Mouse (Mus musculus) cerebellum, adult 9-10 months (tissue): Measurements from ENCODE around the gene Moap1.
A peak's percentile ranks its signal among the peaks of the same experiment; 100 is the strongest.

Experiments
- DNase-seq: peaks from one replicate; pipeline ENCODE4 v3.0.0; 2022

Gene Moap1

DNA sequence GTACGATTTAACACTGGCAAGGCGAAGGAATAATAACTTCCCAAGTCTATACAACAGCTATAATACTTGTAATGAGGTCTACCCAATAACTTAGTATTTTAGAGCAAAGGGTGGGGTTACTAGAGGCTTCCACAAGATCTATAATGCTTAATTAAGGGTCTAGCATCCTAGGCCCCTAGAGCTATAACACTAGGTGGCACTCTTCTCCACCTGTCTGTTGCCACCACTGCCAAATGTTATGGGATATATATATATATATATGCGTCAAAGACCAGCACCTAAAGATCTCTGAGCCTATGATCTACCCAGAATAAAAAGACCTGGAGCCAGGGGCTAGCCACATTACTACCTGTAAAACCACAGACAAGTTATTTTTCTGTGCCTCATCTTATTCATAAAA, 3.2 kb downstream of the Moap1 start:
- peak; percentile 60 for DNase-seq

DNA sequence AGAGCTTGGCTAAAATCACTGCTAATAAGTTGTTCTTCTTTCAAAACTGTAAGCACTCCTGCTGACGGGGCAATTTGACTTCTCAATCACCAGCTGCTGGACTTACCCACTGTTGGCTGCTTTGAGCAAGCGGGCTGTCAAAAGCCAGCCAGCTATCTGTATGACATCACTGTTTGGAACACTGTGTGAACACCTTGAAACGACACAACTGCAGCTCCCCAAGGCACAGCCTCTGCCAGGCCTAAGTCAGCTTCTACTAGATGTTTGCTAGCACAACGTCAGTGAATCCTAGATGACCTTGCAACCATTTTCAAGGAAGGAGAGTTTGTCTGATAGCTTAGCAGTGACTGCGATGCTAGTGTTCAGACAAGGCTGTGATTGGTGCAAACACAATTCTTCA, 4.4 kb downstream of the Moap1 start:
- no peak for DNase-seq

DNA sequence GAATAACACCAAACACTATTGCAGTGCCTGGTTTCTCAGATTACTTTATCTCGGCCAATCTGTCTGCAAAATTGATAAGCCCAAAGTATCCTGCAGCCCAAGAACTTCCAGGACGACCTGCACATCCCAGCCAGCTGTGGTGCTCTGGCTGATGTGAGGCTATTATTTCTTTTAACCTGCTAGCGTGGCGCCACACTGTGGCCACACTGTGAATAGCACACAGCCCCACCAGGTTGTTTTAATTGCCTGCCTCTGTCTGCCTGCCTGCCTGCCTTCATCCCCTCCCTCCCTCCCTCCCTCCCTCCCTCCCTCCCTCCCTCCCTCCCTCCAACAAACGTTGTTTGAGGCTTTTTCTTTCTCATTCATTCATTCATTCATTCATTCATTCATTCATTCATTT, 10.1 kb downstream of the Moap1 start:
- no peak for DNase-seq

DNA sequence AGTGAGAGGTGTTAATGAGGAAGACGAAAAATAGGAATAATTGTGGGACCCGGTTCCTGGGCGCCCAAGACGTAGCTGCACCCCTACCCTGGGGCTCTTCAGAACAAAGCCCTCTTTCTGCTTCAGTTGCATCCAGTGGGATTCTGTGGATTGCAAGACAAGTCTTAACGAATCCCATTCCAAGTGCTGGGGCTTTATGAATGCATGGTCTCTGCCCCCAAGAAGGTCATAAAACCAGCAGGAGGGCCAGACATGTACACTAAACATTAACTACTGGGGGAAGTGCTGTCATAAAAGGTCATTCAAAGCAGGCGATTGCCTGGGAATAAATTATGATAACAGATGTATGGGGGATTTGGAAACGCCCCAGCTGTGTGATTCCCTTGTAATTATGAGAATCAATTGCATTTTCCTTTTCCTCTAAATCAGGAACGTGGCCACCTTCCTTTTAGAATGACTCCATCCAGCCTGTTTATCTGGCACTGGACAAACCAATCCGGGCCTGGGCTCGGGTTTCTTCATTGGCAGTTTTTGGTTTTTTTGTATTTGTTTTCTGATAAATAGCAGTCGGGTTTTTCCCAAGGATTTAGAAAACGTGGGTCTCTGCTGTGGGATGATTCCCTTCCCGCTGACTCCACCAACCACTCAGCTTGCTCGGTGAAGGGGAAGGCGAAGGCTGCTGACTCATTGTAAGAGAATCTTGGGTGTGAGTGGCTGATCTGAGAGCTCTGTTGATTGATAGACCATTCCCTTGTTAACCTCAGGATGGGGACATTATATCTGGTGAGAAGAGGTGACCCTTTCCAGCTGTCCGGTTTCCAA, 12.5 kb downstream of the Moap1 start:
- no peak for DNase-seq

DNA sequence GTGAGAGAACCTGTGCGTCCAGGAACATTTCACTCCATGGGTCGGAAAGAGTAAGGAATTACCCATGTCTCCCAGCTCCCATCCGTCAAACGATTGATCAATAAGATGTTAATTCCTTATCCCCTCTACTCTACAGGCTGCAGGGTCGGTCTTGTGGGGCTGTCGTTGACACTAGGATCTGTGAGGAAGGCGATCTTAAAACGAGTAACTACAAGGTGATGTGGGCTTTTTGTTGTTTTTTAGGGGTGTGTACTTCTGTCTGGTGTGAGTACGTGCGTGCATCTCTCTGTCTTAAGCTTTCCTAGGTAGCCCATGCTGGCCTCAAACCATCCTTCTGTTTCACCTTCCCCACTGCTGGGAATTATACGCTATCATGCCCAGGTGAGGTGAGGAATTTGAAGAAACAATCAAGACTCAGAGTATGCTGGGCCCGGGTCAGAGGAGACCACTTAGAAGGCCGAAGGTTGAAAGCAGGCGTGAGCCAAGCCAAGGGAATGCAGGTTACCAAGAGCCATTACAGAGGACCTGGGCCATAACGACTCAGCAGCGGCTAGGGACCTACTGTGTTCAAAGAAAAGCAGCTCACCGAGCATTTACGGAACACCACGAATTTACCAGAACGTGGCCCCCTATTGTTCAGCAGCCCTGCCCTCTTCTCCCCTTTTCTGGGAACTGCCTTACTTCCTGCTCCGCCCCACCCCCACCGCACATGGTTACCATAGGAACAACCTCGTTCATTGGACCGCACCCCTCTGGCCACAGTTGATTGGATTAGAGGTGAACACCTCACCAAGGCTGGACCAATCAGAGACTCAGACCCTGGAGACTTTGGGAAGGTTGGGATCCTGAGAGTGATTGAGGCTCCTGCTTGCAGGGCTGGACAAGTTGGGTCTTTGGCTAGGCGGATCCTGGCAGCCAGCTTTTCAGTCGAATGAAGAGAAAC, 13.3 kb downstream of the Moap1 start:
- peak; percentile 83 for DNase-seq

DNA sequence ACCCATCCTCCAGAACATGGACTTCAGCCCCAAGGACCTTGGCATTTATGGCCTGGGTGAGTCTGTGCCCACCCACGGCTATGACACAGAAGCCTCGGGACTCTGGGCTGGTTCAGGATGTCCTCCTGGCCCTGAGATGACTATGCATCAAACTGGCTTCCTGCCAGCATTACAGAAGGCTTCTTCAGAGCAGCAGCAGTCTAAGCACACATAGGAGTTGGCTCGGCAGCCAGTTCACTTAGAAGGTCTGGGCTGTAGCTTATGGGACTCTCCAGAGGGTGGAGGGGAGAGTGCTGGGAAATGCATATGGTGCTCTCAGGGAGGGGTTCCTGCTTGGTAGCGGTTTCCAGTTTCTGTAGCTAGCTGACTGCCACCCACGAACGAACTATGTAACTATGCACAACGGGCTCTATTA, 17.7 kb downstream of the Moap1 start:
- peak; percentile 34 for DNase-seq

DNA sequence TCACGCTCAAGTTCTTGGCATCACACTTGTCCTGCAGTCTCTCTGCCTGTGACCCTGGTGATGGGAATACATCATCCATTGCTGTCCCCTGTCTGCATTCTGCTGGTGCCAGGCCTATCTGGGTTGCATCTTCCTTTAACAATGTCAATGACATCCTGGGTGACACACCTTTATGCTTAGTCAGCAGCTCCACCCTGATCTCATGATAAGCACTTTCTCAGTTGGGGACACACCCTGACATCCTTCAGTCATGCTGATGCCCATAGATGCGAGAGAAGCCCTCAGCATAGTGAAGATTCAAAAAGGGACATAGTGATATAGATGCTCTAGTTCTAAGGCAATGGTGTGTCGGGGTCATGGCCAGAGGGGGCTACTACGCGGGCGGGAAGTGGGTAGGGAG, 18.3 kb downstream of the Moap1 start:
- no peak for DNase-seq

DNA sequence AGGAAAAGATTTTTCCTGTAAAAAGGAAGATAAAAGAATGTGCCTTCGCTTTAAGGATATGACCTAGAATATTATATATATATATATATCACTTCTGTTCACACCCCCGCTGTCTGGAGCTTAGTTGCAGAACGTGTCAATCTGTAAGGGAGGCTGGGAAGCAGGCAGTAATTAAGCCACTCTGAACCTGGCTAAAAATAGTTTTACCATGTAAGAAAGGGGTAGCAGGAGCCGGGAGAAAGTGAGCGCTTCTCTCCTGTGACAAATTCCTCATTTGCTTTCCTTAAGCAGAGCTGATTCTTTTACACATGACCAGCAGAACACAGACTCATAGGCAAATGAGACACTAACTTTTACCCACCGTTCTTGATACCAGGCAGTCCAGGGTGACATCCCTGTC, 19.6 kb downstream of the Moap1 start:
- no peak for DNase-seq

DNA sequence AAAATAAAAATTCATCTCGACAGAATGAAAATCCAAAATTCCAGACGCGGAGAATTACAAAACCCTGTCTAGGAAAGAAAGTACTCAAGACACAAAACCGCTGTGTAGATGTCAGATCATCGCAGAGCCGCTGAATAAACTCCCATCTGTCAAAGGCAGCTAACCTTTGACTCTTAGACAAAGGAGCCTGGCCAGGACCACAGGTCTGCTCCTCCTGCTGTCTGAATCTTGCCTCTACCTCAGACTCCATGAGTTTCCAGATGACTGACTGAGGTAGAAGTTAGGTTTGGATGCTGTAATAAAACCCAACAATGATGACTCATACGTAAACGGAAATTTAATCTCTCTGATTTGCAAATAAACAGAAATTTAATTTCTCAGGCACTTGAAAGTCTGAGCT, 20.5 kb downstream of the Moap1 start:
- DNase-seq: no peak

DNA sequence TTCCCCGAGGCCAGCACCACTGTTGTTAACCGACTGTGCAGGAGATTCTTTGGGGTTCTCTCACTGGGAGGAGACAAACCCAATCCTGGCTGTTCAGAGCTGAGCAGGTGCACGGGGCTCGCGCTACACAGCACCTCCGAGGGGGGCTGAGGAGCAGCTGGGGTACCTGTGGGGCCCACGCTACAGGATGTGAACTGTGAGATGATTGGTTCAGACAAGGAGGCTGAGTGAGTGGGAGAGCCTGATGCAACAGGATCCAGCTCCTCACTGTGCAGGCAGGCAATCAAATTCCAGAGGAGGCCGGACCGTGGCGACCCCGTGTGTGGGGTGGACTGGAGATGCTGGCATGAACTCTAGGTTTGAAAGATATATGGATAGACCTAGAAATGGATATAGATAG, 21.0 kb downstream of the Moap1 start:
- no peak for DNase-seq

DNA sequence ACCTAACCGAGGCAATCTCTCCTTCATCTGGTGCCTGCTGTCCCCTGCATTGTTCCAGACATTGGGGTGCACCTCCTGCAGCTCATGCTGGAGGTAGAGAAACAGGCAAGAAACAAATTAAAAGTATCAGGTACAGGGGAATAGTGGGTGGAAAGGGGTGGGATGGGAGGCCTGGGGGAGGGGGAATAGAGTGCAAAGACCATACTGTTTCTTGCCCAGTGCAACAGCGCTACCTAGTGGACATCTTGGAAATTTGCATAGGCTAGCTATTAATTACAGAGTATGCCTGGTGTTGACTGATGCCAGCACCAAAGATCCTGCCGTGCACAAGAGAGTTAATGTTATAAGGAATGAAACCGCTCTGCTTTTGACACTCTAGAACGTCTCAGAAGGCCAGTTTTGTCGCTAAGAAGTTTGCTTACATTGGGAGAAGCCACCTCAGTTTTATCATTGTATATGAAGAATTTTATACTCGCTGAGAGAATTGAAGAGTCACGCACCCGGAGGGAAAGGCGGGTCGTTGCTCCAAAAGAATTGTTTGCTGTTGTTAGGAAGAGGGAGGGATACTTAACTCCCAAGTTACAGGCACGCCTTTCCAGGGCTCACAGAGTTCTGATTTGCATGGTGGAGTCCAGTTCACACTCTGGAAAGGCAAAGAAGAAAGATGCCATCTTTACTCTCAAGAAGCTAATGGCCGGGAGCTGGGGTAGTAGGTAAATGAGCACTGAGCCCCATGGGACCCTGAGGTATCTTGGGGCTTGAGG, 23.7 kb downstream of the Moap1 start:
- DNase-seq: peak; percentile 70

DNA sequence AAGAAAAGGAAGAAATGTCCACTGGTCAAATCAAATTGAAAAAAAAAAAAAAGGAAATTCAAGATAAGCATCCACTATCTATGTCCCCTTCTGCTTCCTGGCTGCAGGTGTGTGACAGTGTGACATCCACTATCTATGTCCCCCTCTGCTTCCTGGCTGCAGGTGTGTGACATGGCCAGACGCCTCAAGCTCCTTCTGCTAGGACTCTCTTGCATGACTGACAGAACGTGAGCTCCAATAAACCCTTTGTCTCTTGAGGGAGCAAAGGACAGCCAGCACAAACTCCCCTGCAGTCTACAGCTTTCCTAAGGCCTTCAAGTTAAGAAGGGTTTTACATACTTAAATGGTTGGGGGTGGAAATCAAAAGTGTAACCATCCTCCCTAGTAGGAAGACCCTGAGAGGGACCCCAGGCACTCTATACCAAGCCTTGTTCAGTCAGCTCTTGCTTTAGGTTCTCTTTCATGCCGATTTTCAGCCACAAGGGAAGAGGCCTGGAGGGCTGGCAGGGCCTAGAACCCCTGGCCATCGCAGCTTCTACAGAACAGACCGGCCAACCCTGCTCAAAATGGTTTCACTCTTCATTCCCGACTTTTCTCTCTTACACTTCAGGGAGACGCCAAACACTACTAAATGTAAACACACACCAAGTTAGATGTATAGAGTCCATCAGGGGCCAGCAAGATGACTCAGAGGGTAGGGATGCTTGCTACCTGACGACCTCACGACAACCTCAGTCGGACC, 28.6 kb downstream of the Moap1 start:
- DNase-seq: no peak

DNA sequence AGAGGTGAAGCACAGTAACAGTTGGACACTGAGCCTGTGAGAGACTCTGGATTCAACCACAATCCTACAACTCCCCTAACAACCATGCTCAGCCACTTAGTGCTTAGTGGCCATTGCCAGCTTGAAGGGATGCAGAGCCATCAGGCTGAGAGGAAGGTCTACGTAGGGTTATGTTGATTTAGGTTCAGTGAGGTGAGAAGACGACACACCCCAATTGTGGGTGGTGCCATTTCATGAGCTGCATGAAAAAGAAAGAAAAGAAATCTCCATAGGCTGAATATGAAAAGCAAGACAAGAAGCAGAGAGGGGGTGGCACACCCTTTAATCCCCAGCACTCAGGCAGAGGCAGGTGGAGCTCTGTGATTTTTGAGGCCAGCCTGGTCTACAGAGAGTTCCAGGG, 29.3 kb downstream of the Moap1 start:
- DNase-seq: no peak

DNA sequence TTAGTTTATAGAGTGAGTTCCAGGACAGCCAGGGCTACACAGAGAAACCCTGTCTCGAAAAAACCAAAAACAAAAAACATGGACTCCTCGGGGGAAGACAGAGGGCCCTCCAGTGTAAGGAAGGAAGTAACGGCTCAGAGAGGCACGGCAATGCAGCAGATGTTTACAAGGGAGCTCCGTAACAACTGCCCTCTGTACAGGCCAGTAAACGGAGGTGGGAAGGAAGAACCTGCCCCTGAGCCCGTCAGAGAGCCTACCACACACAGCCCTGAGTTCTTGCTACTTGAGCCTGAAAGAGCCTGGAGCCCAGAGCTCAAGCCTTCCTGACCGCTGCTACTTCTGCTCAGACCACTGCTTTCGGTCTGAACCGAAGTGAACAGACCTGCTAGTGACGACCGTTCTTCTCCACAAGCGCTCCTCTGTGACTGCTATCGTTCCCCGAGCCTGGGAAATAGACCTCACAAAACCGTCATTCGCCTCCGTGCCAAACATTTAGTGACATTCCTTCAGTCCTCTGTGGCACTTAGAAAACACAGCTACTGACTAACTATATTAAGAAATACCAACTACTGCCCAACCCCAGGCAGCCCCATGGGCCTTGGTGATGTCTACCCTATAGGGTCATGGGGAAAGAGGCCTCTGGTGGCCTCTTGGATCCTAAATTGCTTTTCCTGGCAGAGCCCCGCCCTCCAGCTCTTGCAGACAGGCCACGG, 30.2 kb downstream of the Moap1 start:
- DNase-seq: peak; percentile 25

DNA sequence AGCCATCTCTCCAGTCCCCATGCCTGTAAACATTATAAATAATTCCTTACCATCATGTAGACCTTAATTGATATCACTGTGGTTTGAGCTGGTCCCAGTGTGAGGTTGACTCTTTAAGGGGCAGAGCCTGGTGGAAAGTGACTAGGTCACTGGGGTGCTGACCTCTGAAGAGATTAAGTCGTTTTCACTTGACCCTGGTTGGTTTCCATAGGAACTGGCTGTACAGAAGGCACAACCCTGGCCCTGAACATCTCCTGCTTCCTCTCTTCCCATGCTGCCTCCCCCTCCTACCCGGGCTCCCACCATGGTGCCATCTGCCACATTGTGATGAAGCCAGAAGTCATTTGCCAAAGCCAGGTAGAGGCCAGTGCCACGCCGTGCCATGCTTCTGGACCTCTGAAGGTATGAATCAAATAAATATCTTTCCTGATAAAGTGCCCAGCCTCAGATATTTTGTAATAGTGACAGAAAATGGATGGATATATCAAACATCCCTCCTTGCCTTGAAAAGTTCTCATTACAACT, 32.5 kb downstream of the Moap1 start:
- peak; percentile 97 for DNase-seq

DNA sequence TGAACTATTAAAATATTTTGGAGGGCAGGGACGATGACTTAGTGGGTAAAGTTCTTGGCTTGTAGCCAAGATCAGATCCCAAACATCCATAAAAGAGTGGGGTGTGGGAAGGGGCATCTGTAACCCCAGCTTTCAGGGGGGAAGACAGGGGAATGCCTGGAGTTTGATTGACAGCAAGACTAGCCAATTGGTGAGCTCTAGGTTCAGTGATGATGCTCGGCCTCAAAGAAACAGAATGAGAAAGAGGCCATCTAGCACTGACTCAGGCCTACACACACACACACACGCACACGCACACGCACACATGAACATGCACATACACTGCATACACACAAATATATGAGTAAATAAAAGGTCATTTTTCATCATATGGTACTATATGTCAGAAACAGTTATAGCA, 33.6 kb downstream of the Moap1 start:
- DNase-seq: no peak

DNA sequence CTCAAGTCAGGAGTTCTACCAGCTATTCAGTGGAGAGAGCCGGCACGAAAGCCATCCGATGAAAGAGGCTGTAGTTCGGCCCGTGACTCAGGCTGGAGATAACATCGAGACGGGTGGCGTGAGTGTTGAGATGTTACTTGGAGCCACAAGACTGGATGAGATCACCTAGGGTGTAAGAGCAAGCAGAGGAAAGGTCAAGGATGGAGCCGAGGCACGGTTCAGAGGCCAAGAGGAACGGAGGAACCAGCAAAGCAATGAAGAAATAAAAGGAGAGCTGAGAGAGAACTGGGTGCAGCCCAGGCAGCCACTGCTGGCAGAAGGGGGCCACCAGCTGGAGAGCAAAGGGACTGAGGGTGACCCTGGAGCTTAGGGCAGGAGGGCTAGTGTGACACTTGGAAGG, 35.2 kb downstream of the Moap1 start:
- peak; percentile 42 for DNase-seq

DNA sequence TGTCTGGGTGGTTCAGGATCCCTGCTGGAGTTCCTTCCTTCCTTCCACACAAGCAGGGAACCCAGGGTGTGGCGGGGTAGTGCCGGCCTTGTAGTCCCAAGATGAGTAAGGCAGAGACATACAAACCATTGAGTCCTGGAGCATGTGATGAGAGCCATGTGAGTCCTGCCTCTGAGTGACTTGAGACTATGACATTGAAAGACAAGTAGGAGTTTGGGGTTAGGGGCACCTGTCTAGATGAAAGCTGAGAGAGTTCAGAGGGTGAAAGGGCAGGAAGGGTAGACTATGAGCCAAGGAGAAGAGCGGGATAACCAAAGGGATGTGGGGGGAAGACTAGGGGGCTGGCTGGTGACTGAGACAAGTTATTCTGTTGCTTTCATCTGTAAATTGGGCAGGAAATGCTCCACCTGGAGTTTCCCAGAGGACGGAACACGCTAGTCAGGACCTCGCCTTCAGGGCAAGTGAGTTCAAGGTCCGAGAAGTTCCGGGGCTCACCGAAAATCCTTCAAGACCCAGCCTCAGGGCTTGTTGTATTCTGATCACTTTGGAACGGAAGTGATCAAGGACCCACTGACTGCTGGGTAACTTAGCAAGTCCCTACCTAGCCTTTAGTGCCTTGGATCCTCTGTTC, 36.5 kb downstream of the Moap1 start:
- DNase-seq: peak; percentile 49

DNA sequence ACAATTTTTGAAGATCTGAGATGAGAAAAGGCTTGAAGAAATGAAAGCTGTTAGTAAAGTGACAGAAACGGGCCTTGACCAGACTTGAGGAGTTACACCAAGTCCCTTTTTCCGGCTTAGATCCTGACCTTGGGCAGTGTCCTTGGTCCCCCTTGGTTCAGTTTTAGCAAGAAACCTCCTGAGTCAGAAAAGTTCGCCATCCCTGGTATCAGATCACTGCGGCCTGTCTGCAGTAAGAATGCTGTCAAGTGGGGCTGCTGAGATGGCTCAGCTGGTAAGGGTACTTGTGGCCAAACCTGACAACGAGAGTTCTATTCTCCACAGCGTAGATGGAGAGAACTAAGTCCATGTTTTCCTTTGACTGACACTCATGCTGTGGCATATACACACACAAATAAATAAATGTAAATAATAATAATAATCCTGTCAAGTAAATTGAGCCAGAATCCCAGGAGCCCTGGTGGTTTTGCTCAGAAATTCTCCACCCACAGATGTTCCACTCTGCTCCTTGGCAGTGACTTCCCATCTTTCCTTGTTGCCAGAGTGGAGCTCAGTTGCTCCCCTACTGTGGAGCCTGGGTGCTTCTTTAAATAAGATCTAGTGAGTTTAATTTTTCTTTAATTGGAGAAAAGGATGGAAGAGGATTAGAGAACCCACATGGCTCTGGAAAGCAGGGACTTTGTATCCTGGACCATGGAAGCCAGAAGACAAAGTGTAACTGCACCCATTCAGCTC, 37.4 kb downstream of the Moap1 start:
- peak; percentile 55 for DNase-seq

DNA sequence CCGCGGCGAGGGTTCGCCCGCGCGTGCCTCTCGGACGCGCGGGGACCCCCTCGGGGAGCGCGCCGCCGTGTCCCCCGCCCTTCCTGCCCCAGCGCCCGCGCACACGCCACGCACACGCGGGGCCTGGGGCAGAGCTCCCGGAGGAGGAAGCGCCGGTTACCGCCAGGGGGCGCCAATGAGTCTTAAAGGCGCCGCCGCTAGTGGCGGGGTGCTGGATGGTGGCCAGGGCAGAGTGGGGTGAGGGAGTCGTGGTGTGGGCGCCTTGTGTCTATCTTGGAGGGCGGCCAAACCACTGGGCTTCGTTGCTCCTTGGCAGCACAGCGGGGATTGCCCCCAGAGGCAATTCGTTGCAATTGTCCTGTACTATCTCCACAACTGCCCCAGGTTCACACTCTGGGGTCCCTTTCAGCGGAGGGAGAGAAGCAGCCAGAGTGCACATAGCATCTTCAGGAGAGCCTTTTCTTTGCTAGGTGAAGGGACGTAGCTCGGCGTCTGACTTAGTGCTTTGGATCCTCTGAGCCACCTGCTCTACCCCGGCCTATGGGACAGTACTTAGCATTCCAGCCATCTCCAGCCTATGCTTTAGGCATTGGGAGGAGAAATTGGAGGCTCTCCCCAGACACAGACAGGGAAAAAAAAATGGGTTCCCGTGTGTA, 38.1 kb downstream of the Moap1 start:
- peak; percentile 94 for DNase-seq
